Mouse (Mus musculus) myocyte (in vitro differentiated cells): Measurements from ENCODE around the gene Rab11fip4. TPM values are rescaled to one million over a fixed set of nuclear protein-coding genes. Genes with fewer than 3 reads are reported as not detected.

Source experiments
- H3K27me3 ChIP-seq: one replicate; pipeline ENCODE4 v1.6.1; 2011; ENCODE audit not compliant: control insufficient read depth, insufficient read depth, insufficient read length
- H3K36me3 ChIP-seq: one replicate; pipeline ENCODE4 v1.6.1; 2011; ENCODE audit not compliant: control insufficient read depth, insufficient read depth
- H3K4me2 ChIP-seq: one replicate; pipeline ENCODE4 v1.6.1; 2011; ENCODE audit warnings: low read depth, control low read depth
- H3K4me3 ChIP-seq: one replicate; pipeline ENCODE4 v1.5.1; 2011; ENCODE audit warnings: mild to moderate bottlenecking, control low read depth, moderate library complexity
- H3K79me2 ChIP-seq: one replicate; pipeline ENCODE4 v1.6.1; 2011; ENCODE audit not compliant: control insufficient read depth, insufficient read depth
- H3ac ChIP-seq: one replicate; pipeline ENCODE4 v1.6.1; 2011; ENCODE audit not compliant: control insufficient read depth, insufficient read length
- CEBPB ChIP-seq: IDR thresholded peaks from 2 replicates; pipeline ENCODE4 v1.6.1; 2011; ENCODE audit warnings: mild to moderate bottlenecking, moderate library complexity; ENCODE audit not compliant: poor library complexity, insufficient read depth, severe bottlenecking
- E2F4 ChIP-seq: IDR thresholded peaks from one replicate; pipeline ENCODE4 v1.6.1; 2011; ENCODE audit warnings: mild to moderate bottlenecking, control low read depth, moderate library complexity; ENCODE audit not compliant: insufficient read depth
- MAX ChIP-seq: IDR thresholded peaks from one replicate; pipeline ENCODE4 v1.6.1; 2011; ENCODE audit warnings: low read depth, mild to moderate bottlenecking, control low read depth
- MYOD1 ChIP-seq, 3 experiments: IDR thresholded peaks; one replicate each; pipeline ENCODE4 v1.6.1; 2011; ENCODE audit warnings: control low read depth in 2 of 3, low read depth in 2 of 3, mild to moderate bottlenecking in 2 of 3, moderate library complexity in 1 of 3; ENCODE audit not compliant: insufficient read length in 2 of 3, control insufficient read depth in 1 of 3
- MYOG ChIP-seq, 3 experiments: IDR thresholded peaks; one replicate each; pipeline ENCODE4 v1.6.1; 2011; ENCODE audit warnings: control low read depth in 2 of 3, low read depth in 2 of 3, mild to moderate bottlenecking in 2 of 3; ENCODE audit not compliant: insufficient read length in 2 of 3, control insufficient read depth in 1 of 3, insufficient read depth in 1 of 3
- POLR2A ChIP-seq: IDR thresholded peaks from one replicate; pipeline ENCODE4 v1.6.1; 2011; ENCODE audit warnings: low read depth, mild to moderate bottlenecking, control low read depth, moderate library complexity; ENCODE audit not compliant: insufficient read length
- POLR2AphosphoS2 ChIP-seq: IDR thresholded peaks from one replicate; pipeline ENCODE4 v1.6.1; 2011; ENCODE audit warnings: low read depth, control low read depth; ENCODE audit not compliant: insufficient read length
- REST ChIP-seq: IDR thresholded peaks from one replicate; pipeline ENCODE4 v1.6.1; 2011; ENCODE audit warnings: mild to moderate bottlenecking, control low read depth, moderate library complexity; ENCODE audit not compliant: insufficient read depth, insufficient read length
- SRF ChIP-seq: IDR thresholded peaks from one replicate; pipeline ENCODE4 v1.6.1; 2011; ENCODE audit warnings: low read depth; ENCODE audit not compliant: control insufficient read depth, insufficient read length
- TCF12 ChIP-seq: IDR thresholded peaks from one replicate; pipeline ENCODE4 v1.6.1; 2011; ENCODE audit warnings: mild to moderate bottlenecking, control low read depth; ENCODE audit not compliant: poor library complexity, insufficient read depth, severe bottlenecking
- TCF3 ChIP-seq: IDR thresholded peaks from one replicate; pipeline ENCODE4 v1.6.1; 2011; ENCODE audit warnings: low read depth, control low read depth; ENCODE audit not compliant: insufficient read length
- USF1 ChIP-seq: IDR thresholded peaks from one replicate; pipeline ENCODE4 v1.6.1; 2011; ENCODE audit warnings: low read depth, mild to moderate bottlenecking, control low read depth, moderate library complexity
- polyA plus RNA-seq: library from polyadenylated mRNA; unstranded; fragments of >200 nt; fragmentation: generic; extraction: Trizol; gene quantifications from one replicate; pipeline ENCODE4 v1.2.1, GENCODE M21; 2012; ENCODE audit warnings: missing spikeins

Rab11fip4 gene
- polyA plus RNA-seq, 1 experiment = 0.04 TPM

- Histone ChIP-seq H3ac (no peak overlapping the region), H3K4me3 (no peak overlapping the region), H3K27me3 (peaks cover 32% of the 10 kb centered on the region), H3K4me2 (no peak overlapping the region), H3K79me2 (no peaks in the 10 kb centered on the region), H3K36me3 (no peaks in the 10 kb centered on the region)
- no peak for TF ChIP-seq SRF
- no peak for TF ChIP-seq E2F4
- TF ChIP-seq POLR2AphosphoS2 = no peak
- no peak for TF ChIP-seq MAX
- no peak for TF ChIP-seq CEBPB
- TF ChIP-seq TCF12 = no peak
- no peak for TF ChIP-seq REST
- no peak for TF ChIP-seq MYOD1 (IDR thresholded peaks at IDR 0.05; ENCODE audit: control insufficient read depth in 1 of 3, insufficient read length in 2 of 3, low read depth in 2 of 3)
- no peak for TF ChIP-seq POLR2A
These were observed 83.2 kb downstream of the Rab11fip4 start for GRCm38 (mm10) chr11:79674231-79674630.

- Histone ChIP-seq H3ac (no peak overlapping the region), H3K79me2 (no peaks in the 10 kb centered on the region), H3K4me2 (no peak overlapping the region), H3K36me3 (no peaks in the 10 kb centered on the region), H3K27me3 (peaks cover 34% of the 10 kb centered on the region), H3K4me3 (no peak overlapping the region)
- TF ChIP-seq TCF12 = no peak
- no peak for TF ChIP-seq SRF
- TF ChIP-seq REST = no peak
- no peak for TF ChIP-seq MAX
- TF ChIP-seq USF1 = no peak
- no peak for TF ChIP-seq POLR2A
- no peak for TF ChIP-seq E2F4
- TF ChIP-seq CEBPB = no peak
- no peak for TF ChIP-seq TCF3
- TF ChIP-seq POLR2AphosphoS2 = no peak
- no peak for TF ChIP-seq MYOG (IDR thresholded peaks at IDR 0.05; ENCODE audit: control insufficient read depth in 1 of 3, insufficient read depth in 1 of 3, insufficient read length in 2 of 3, low read depth in 2 of 3)
- no peak for TF ChIP-seq MYOD1 (IDR thresholded peaks at IDR 0.05; ENCODE audit: control insufficient read depth in 1 of 3, insufficient read length in 2 of 3, low read depth in 2 of 3)
These were observed 83.6 kb downstream of the Rab11fip4 start for GRCm38 (mm10) chr11:79674632-79675031.

GRCm38 (mm10) chr11:79675285-79675684, 84.3 kb downstream of the Rab11fip4 start:
- H3K27me3 ChIP-seq = peaks cover 40% of the 10 kb centered on the region
- H3K36me3 ChIP-seq = no peaks in the 10 kb centered on the region
- H3K4me2 ChIP-seq = no peak overlapping the region
- TF ChIP-seq POLR2AphosphoS2 (no peak), MYOG (IDR thresholded peaks at IDR 0.05; ENCODE audit: control insufficient read depth in 1 of 3, insufficient read depth in 1 of 3, insufficient read length in 2 of 3, low read depth in 2 of 3) (no peak), SRF (no peak)
- no peak overlapping the region for H3K4me3 ChIP-seq
- H3K79me2 ChIP-seq = no peaks in the 10 kb centered on the region
- no peak overlapping the region for H3ac ChIP-seq

- Histone ChIP-seq H3K79me2 (no peaks in the 10 kb centered on the region), H3K36me3 (no peaks in the 10 kb centered on the region), H3ac (no peak overlapping the region), H3K27me3 (peaks cover 47% of the 10 kb centered on the region), H3K4me3 (no peak overlapping the region), H3K4me2 (no peak overlapping the region)
- TF ChIP-seq POLR2A = no peak
- TF ChIP-seq TCF12 = no peak
- no peak for TF ChIP-seq MYOD1 (IDR thresholded peaks at IDR 0.05; ENCODE audit: control insufficient read depth in 1 of 3, insufficient read length in 2 of 3, low read depth in 2 of 3)
- no peak for TF ChIP-seq MAX
- no peak for TF ChIP-seq SRF
- TF ChIP-seq USF1 = no peak
- no peak for TF ChIP-seq REST
- TF ChIP-seq E2F4 = no peak
- TF ChIP-seq POLR2AphosphoS2 = no peak
- TF ChIP-seq TCF3 = no peak
- no peak for TF ChIP-seq MYOG (IDR thresholded peaks at IDR 0.05; ENCODE audit: control insufficient read depth in 1 of 3, insufficient read depth in 1 of 3, insufficient read length in 2 of 3, low read depth in 2 of 3)
- no peak for TF ChIP-seq CEBPB
These were observed 85.0 kb downstream of the Rab11fip4 start for GRCm38 (mm10) chr11:79675994-79676393.

- H3K79me2 ChIP-seq = no peaks in the 10 kb centered on the region
- H3K27me3 ChIP-seq = peaks cover 51% of the 10 kb centered on the region
- H3ac ChIP-seq = no peak overlapping the region
- TF ChIP-seq CEBPB (no peak), USF1 (no peak), SRF (no peak), POLR2AphosphoS2 (no peak), TCF12 (no peak), POLR2A (no peak), E2F4 (no peak), MYOG (IDR thresholded peaks at IDR 0.05; ENCODE audit: control insufficient read depth in 1 of 3, insufficient read depth in 1 of 3, insufficient read length in 2 of 3, low read depth in 2 of 3) (no peak), REST (no peak), TCF3 (no peak), MYOD1 (IDR thresholded peaks at IDR 0.05; ENCODE audit: control insufficient read depth in 1 of 3, insufficient read length in 2 of 3, low read depth in 2 of 3) (no peak)
- no peak overlapping the region for H3K4me2 ChIP-seq
- H3K36me3 ChIP-seq = no peaks in the 10 kb centered on the region
- no peak overlapping the region for H3K4me3 ChIP-seq
These were observed 85.5 kb downstream of the Rab11fip4 start for GRCm38 (mm10) chr11:79676483-79676967.
